Mouse (Mus musculus) ES-Bruce4 (cell line): ENCODE results near the gene Stn1.

ENCODE experiments used
- CTCF ChIP-seq: IDR thresholded peaks from one replicate; pipeline ENCODE4 v1.8.1; 2011; ENCODE audit warnings: low read depth, low read length
- POLR2A ChIP-seq: IDR thresholded peaks from one replicate; pipeline ENCODE4 v1.8.1; 2011; ENCODE audit warnings: low read length; ENCODE audit not compliant: insufficient read depth

- no peak for TF ChIP-seq POLR2A
- no peak for TF ChIP-seq CTCF
Measured at GRCm38 (mm10) chr19:47561996-47562441, 24.7 kb upstream of the Stn1 start.
